Comparison of ENCODE assay signal across 27 mouse cellular contexts in the genomic region with DNA sequence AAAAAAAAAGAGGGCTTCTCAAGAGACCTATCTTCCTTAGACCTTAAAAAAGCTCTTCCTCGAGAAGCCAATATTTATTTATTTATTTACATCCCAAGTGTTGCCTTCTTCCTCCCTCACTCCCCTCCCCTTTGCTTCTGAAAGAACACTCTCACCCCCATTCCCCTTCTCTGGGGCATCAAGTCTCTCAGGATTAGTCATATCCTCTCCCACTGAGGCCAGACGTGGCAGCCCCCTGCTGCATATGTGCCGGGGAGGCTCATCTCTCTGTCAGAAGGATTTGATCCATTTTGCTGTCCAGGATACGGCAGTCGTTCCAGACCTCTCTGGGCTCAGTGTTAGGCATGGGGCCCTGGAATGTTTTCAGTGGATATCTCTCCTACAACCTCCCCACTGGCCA. TPM values are rescaled to one million over a fixed set of nuclear protein-coding genes. Genes with fewer than 3 reads are reported as not detected.
DNase-seq lines count a peak whose midpoint lies in the region; ATAC-seq and TF ChIP-seq lines count a peak whose summit lies in the region.
"Had no signal": no experiment of that assay in that cellular context is flagged by ENCODE, and none has a peak within 500 bp of the region (broad histone marks: within the 10 kb centered on the region; RNA-seq: fewer than 3 reads in every experiment).

No protein-coding gene starts in this region.

- no peaks in the 10 kb centered on the region for H3K36me3 ChIP-seq in intestine, embryonic 14.5 days (ENCODE audit: control insufficient read depth, insufficient read depth, low read length)
- H3K36me3 ChIP-seq in intestine, postnatal 0 days (ENCODE audit: control insufficient read depth, insufficient read depth), result no peaks in the 10 kb centered on the region
- no peaks in the 10 kb centered on the region for H3K36me3 ChIP-seq in spleen, adult 2 months (ENCODE audit: control insufficient read depth, insufficient read depth, low read length)
- no peaks in the 10 kb centered on the region for H3K36me3 ChIP-seq in CH12.LX (replicated peaks in 1 of 2; ENCODE audit: control insufficient read depth in 1 of 2, insufficient read depth in 1 of 2, low read length in 1 of 2)
- H3K36me3 ChIP-seq: embryonic facial prominence, embryonic 12.5 days; embryonic facial prominence, embryonic 15.5 days; heart, embryonic 12.5 days; heart, embryonic 15.5 days had no signal

- in situ Hi-C loops in CH12.LX (cut with MboI; ENCODE audit: low pct_ligation_motif_present, low pct_unique_long_range_greater_than_20kb, low sequenced_read_pairs), result no loop called here

- dilution Hi-C loops in CH12.LX (cut with MboI; ENCODE audit: extremely low pct_ligation_motif_present, extremely low pct_unique_long_range_greater_than_20kb, low sequenced_read_pairs), result no loop called here

- TF ChIP-seq EP300 in CH12.LX (IDR thresholded peaks at IDR 0.05; ENCODE audit: low read length), result peak; percentile 67; the same call in 1 of the 2 replicates

- no peak for TF ChIP-seq RAD21 in CH12.LX (IDR thresholded peaks at IDR 0.05; ENCODE audit: low read depth, low read length)

- no peaks in the 10 kb centered on the region for H3K79me2 ChIP-seq in CH12.LX (replicated peaks; ENCODE audit: control insufficient read depth, extremely low read depth, insufficient read depth, poor library complexity, severe bottlenecking)

- no peak for TF ChIP-seq CTCF in intestine, postnatal 0 days (IDR thresholded peaks at IDR 0.05; ENCODE audit: low read depth)
- no peak for TF ChIP-seq CTCF in spleen, adult 2 months (IDR thresholded peaks at IDR 0.05; ENCODE audit: extremely low read depth, insufficient read depth, insufficient read length, insufficient replicate concordance)
- TF ChIP-seq CTCF in CH12.LX (conservative IDR thresholded peaks at IDR 0.05 in 1 of 2, IDR thresholded peaks at IDR 0.05 in 1 of 2; ENCODE audit: low read depth in 2 of 2, low read length in 2 of 2), result no peak

- no peak for ATAC-seq in intestine, embryonic 14.5 days (replicated peaks; ENCODE audit: low FRiP score, low TSS enrichment, low read depth)
- no peak for ATAC-seq in intestine, postnatal 0 days
- ATAC-seq: activated CD4-positive, CD25-positive, alpha-beta regulatory T cell, adult 4 months; CD4-positive, CD25-positive, alpha-beta regulatory T cell, adult 4 months; forebrain, embryonic 14.5 days; forebrain, postnatal 0 days; hindbrain, postnatal 0 days had no signal

- no peak overlapping the region for H3K4me3 ChIP-seq in intestine, embryonic 14.5 days (ENCODE audit: low read depth, low read length)
- H3K4me3 ChIP-seq in intestine, postnatal 0 days (ENCODE audit: low read depth, low read length), result no peak overlapping the region
- no peak overlapping the region for H3K4me3 ChIP-seq in spleen, adult 2 months (ENCODE audit: extremely low read depth, insufficient read depth, insufficient read length)
- H3K4me3 ChIP-seq in CH12.LX (replicated peaks in 1 of 3; ENCODE audit: low read depth in 2 of 3, low read length in 2 of 3, poor library complexity in 1 of 3), result no peak overlapping the region
- H3K4me3 ChIP-seq: embryonic facial prominence, embryonic 12.5 days; embryonic facial prominence, embryonic 15.5 days; gastrocnemius, adult 2 months; heart, embryonic 12.5 days; heart, embryonic 15.5 days had no signal

- H3K4me1 ChIP-seq in intestine, embryonic 14.5 days (replicated peaks; ENCODE audit: control insufficient read depth, insufficient read depth, low read length), result no peaks in the 10 kb centered on the region
- no peaks in the 10 kb centered on the region for H3K4me1 ChIP-seq in intestine, postnatal 0 days (replicated peaks; ENCODE audit: control insufficient read depth, insufficient read depth, low read length)
- H3K4me1 ChIP-seq in spleen, adult 2 months (ENCODE audit: control insufficient read depth, insufficient read depth, insufficient read length), result peaks cover 5% of the 10 kb centered on the region; the same call in 1 of the 2 replicates
- H3K4me1 ChIP-seq in CH12.LX (ENCODE audit: control insufficient read depth in 1 of 2, insufficient read depth in 2 of 2), result peaks cover 9 to 20% of the 10 kb centered on the region in 2 experiments
- H3K4me1 ChIP-seq: embryonic facial prominence, embryonic 12.5 days; embryonic facial prominence, embryonic 15.5 days had no signal

- TF ChIP-seq POLR2A in spleen, adult 2 months (IDR thresholded peaks at IDR 0.05; ENCODE audit: low read depth, low read length), result no peak
- no peak for TF ChIP-seq POLR2A in CH12.LX (IDR thresholded peaks at IDR 0.05; ENCODE audit: low read depth, low read length)

- no peak overlapping the region for H3K4me2 ChIP-seq in intestine, embryonic 14.5 days (ENCODE audit: low read length)
- H3K4me2 ChIP-seq in intestine, postnatal 0 days (replicated peaks; ENCODE audit: low read depth), result no peak overlapping the region
- no peak overlapping the region; the same call in 1 of the 2 replicates for H3K4me2 ChIP-seq in CH12.LX (ENCODE audit: insufficient read depth, low read depth, poor library complexity, severe bottlenecking)
- H3K4me2 ChIP-seq: embryonic facial prominence, embryonic 12.5 days; embryonic facial prominence, embryonic 15.5 days; heart, embryonic 12.5 days; heart, embryonic 15.5 days; hindbrain, embryonic 14.5 days had no signal

- 70% methylated on average over 5 of the region's 5 CpGs for WGBS in intestine, embryonic 14.5 days
- WGBS in intestine, postnatal 0 days, result 73% methylated on average over 5 of the region's 5 CpGs
- 67% methylated on average over 5 of the region's 5 CpGs for WGBS in spleen, adult 2 months

- no peak overlapping the region for H3K9ac ChIP-seq in intestine, embryonic 14.5 days (ENCODE audit: low read length)
- no peak overlapping the region for H3K9ac ChIP-seq in intestine, postnatal 0 days (ENCODE audit: low read depth, low read length)
- no peak overlapping the region for H3K9ac ChIP-seq in CH12.LX (ENCODE audit: insufficient read depth, low read depth)
- H3K9ac ChIP-seq: embryonic facial prominence, embryonic 12.5 days; embryonic facial prominence, embryonic 15.5 days; forebrain, postnatal 0 days; heart, embryonic 12.5 days; heart, embryonic 15.5 days; hindbrain, embryonic 14.5 days had no signal

- H3K27ac ChIP-seq in intestine, embryonic 14.5 days (ENCODE audit: low read depth), result no peak overlapping the region
- H3K27ac ChIP-seq in intestine, postnatal 0 days (ENCODE audit: low read depth, low read length), result no peak overlapping the region
- 0 out of 2 replicates have a peak overlapping the region, but pooled peaks have one; percentile 9 for H3K27ac ChIP-seq in spleen, adult 2 months (ENCODE audit: insufficient read depth, low read length)
- no peak overlapping the region for H3K27ac ChIP-seq in CH12.LX (ENCODE audit: insufficient read depth, low read depth)
- H3K27ac ChIP-seq: embryonic facial prominence, embryonic 12.5 days; embryonic facial prominence, embryonic 15.5 days; gastrocnemius, adult 2 months; heart, embryonic 15.5 days; hindbrain, embryonic 14.5 days; hindbrain, postnatal 0 days had no signal

- no peaks in the 10 kb centered on the region for H3K9me3 ChIP-seq in intestine, embryonic 14.5 days (ENCODE audit: control insufficient read depth, low read length)
- no peaks in the 10 kb centered on the region for H3K9me3 ChIP-seq in intestine, postnatal 0 days (ENCODE audit: control insufficient read depth)
- peaks cover 2% of the 10 kb centered on the region for H3K9me3 ChIP-seq in CH12.LX (replicated peaks; ENCODE audit: low read length)
- H3K9me3 ChIP-seq: embryonic facial prominence, embryonic 12.5 days; embryonic facial prominence, embryonic 15.5 days; heart, embryonic 12.5 days; heart, embryonic 15.5 days had no signal

- H3K27me3 ChIP-seq in intestine, embryonic 14.5 days (replicated peaks; ENCODE audit: control insufficient read depth, insufficient read depth, low read length), result no peaks in the 10 kb centered on the region
- H3K27me3 ChIP-seq in intestine, postnatal 0 days (replicated peaks; ENCODE audit: control insufficient read depth, insufficient read depth, low read length), result no peaks in the 10 kb centered on the region
- no peaks in the 10 kb centered on the region for H3K27me3 ChIP-seq in spleen, adult 2 months (ENCODE audit: control insufficient read depth, insufficient read depth, low read length)
- H3K27me3 ChIP-seq in CH12.LX (replicated peaks), result no peaks in the 10 kb centered on the region
- H3K27me3 ChIP-seq: embryonic facial prominence, embryonic 12.5 days; embryonic facial prominence, embryonic 15.5 days; heart, embryonic 12.5 days; heart, embryonic 15.5 days had no signal

- DNase-seq in intestine, embryonic 14.5 days (ENCODE audit: low spot score), result peak; percentile 12
- DNase-seq in spleen, adult 2 months (ENCODE audit: low read depth in 1 of 2, low spot score in 2 of 2), result no peak
- no peak for DNase-seq in spleen, postnatal 14 days (ENCODE audit: low spot score in 2 of 2)
- peak; percentile 46 for DNase-seq in CH12.LX (ENCODE audit: extremely low read depth)
- no peak for DNase-seq in thymus, postnatal 14 days
- DNase-seq in adrenal gland, adult 8-10 months, result no peak
- DNase-seq: adrenal gland, postnatal 10 days; adrenal gland, postnatal 36 days; cerebellum, adult 18-20 months; cerebellum, adult 9-10 months; cerebellum, postnatal 14 days; forebrain, postnatal 0 days; gastrocnemius, adult 2 months; gastrocnemius, postnatal 14 days; heart, adult 18-20 months; heart, postnatal 10 days; heart, postnatal 4 days had no signal

TF ChIP-seq in CH12.LX, 34 proteins besides CTCF, POLR2A, EP300 and RAD21 (continues in another document):
- no peak for TF ChIP-seq MAFK (IDR thresholded peaks at IDR 0.05; ENCODE audit: insufficient replicate concordance, low read length)
- TF ChIP-seq ETS1 (conservative IDR thresholded peaks at IDR 0.05; ENCODE audit: low read depth, low read length), result no peak
- TF ChIP-seq NRF1 (IDR thresholded peaks at IDR 0.05; ENCODE audit: low read depth, low read length), result no peak
- 0 out of 2 replicates have a peak, but pooled peaks have one; percentile 20 for TF ChIP-seq TCF12 (IDR thresholded peaks at IDR 0.05; ENCODE audit: low read depth, low read length)
- peak; percentile 41; the same call in 1 of the 2 replicates for TF ChIP-seq BHLHE40 (IDR thresholded peaks at IDR 0.05; ENCODE audit: low read depth, low read length)
- TF ChIP-seq JUND (conservative IDR thresholded peaks at IDR 0.05; ENCODE audit: low read depth, low read length), result no peak
- TF ChIP-seq MAX (IDR thresholded peaks at IDR 0.05; ENCODE audit: low read length), result no peak
- peak; percentile 76; the same call in 1 of the 2 replicates for TF ChIP-seq IRF4 (IDR thresholded peaks at IDR 0.05; ENCODE audit: low read depth, low read length)
- no peak for TF ChIP-seq NELFE (IDR thresholded peaks at IDR 0.05; ENCODE audit: low read depth, low read length)

RNA-seq across cellular contexts. Expression of gene Scaf11, which starts 7.2 kb away (rescaled TPM):
- 104 and 109 TPM in 2 replicates for polyA plus RNA-seq in intestine, embryonic 14.5 days (2014; fragmentation: Nextera tagmentation; extraction: Ambion mirVana)
- 47.8 and 57.4 TPM in 2 replicates for polyA plus RNA-seq in intestine, postnatal 0 days (2015; fragmentation: Nextera tagmentation; extraction: Ambion mirVana)
- 16.3 and 20.3 TPM in 2 replicates for polyA plus RNA-seq in spleen, adult 2 months (2012; rRNA removed)
- total RNA-seq in CH12.LX (2012; rRNA removed) (57.2 and 63.9 TPM in 2 replicates), CH12.LX (2014; rRNA removed) (59.8 and 66.6 TPM in 2 replicates)
- polyA plus RNA-seq in CH12.LX (2012; ENCODE audit: insufficient read length, low read depth), result 88.0 and 92.0 TPM in 2 replicates
- 10 to 100 TPM; 74.8 to 92.4 (median 80.0) TPM for total RNA-seq in adrenal gland, adult 8-10 months (2022)

Comparison
In these comparisons a context has a peak if more than half of its experiments do, and no peak if none do; other contexts are left out.
1. DNase-seq: peak in intestine, embryonic 14.5 days (single experiment) and CH12.LX (single experiment); none in spleen, adult 2 months (0 of 2), spleen, postnatal 14 days (0 of 2), thymus, postnatal 14 days (single experiment) and adrenal gland, adult 8-10 months (single experiment).